Mouse (Mus musculus): ENCODE data around the gene 4921524J17Rik.

GRCm38 (mm10) chr8:85365176-85365575, 67.5 kb downstream of the 4921524J17Rik start:
- TF ChIP-seq POLR2A (IDR thresholded peaks at IDR 0.05; ENCODE audit: borderline replicate concordance, extremely low read depth, low read depth, low read length), result no peak
- TF ChIP-seq CTCF (IDR thresholded peaks at IDR 0.05; ENCODE audit: insufficient read depth, low read length), result no peak
